Mouse (Mus musculus) gastrocnemius, adult 18-20 months (tissue): Measurements from ENCODE around the gene Olfr1209. TPM values are rescaled to one million over a fixed set of nuclear protein-coding genes. Genes with fewer than 3 reads are reported as not detected.

Experiments
- DNase-seq: peaks from one replicate; pipeline ENCODE4 v3.0.0; 2021; ENCODE audit warnings: low spot score
- long read RNA-seq, 2 experiments: library from polyadenylated mRNA; stranded (forward); transcript quantifications; one replicate each; pipeline ENCODE4 v2.0.0; 2021
- total RNA-seq, 2 experiments: library from RNA; stranded (reverse); gene quantifications; 2 replicates each; pipeline ENCODE4 v1.2.3; 2021

Olfr1209 gene
- total RNA-seq: not detected
- long read RNA-seq, experiment 1: 0 reads
- long read RNA-seq, experiment 2: 0 reads

DNA sequence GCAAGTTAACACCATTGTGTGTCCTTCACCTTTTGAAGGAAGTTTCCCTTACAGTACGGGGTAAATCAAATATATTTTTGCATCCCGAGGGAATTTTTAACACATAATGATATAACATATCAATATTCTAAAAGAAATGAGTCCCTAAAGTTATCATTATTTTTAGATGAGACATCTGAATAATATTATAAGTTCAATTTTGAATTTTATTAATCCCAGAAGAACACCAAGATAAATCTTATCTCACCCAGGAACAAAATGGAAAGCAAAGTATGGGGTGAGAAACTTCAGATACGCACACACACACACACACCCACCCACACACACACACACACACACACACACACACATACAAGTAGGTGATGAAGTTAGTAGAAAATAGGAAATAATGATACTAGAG lies at the start of gene Olfr1209:
Gene Olfr1209 (minus strand): TSS at position 101 of the 400 bp plus-strand sequence.
- DNase-seq: no peak

DNA sequence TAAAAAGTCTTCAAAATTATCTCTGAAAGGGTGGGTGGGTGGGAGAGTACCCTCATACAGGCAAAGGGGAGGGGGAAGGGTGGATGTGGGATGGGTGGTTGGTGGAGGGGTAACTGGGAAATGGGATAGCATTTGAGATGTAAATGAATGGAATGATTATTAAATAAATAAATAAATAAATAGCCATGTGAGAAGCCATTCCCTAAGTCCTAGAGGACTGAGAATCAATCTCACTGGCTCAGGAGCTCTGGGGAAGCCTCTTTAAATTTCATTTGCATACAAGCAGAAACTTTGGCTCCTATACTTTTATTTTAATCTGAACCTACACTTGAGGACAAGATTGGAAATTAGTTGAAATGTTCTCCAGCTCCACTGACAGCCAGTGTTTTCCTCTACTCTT lies 38.7 kb upstream of the Olfr1209 start, which contains the start of gene Olfr1212:
Gene Olfr1212 (plus strand): TSS at position 301 of the 400 bp plus-strand sequence.
- no peak for DNase-seq

DNA sequence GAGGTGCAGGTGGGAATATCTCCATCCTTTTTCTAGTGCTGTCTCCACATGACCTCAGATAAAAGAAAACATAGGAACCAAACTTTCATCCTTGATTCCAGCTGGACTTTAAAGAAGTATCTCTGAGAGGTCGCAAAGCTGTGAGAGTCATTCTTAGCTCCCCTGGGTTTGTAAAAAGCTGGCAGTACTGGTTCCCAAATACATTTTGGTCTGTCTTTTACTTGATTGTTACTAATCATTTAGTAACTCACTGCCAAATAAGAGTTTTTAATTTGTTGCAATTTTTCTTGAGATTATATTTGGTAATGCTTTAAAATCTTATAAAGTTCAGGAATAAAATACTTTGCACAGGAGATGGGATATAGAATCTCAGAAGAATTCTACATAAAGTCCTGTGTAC lies 23.1 kb upstream of the Olfr1209 start, which contains the start of gene Olfr1211:
Gene Olfr1211 (minus strand): TSS at position 101 of the 400 bp plus-strand sequence.
- DNase-seq: no peak

DNA sequence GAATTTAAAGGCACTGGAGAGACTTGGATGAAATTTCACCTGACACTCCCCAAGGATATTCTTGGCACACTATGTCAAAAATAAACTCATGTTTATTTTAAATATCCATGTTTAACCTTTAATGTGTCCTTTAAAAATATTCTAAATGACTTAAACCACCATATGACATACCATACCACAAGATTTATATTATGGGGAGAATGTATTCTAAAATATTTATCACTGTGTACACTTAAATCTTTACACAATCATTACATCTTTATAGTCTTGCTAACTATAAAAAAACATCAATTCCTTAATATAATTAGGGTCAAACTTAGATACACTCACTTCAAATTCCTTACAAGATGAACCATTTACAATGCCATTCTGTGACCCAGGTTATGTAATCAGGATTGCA lies 12.7 kb downstream of the Olfr1209 start, which contains the start of gene Olfr1208:
Gene Olfr1208 (minus strand): TSS at position 101 of the 400 bp plus-strand sequence.
- DNase-seq: no peak

DNA sequence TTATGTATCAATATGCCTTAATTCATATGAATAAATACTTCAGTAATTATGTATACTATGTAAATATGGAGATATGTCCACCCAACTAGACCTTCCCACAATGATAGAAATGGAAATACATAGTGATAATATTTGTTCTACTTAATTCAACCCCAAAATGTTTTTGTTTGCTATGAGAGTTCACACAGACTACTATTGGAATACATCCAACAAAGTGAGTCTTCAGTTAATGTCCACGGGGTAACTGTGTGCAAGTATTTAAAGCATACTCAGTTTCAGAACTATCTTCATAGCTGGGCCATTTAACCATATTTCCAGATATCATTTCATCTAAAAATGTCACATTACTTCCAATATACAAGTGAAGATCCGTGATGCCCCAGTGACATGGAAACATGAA lies 52.0 kb downstream of the Olfr1209 start, which contains the start of gene Olfr1206:
Gene Olfr1206 (plus strand): TSS at position 301 of the 400 bp plus-strand sequence.
- no peak for DNase-seq

Other genes starting within 250 kb of the Olfr1209 start
- gene Olfr1193, start 239.5 kb downstream of the Olfr1209 start, total RNA-seq: not detected
- not detected for gene Olfr1195, start 226.0 kb downstream of the Olfr1209 start, total RNA-seq
- not detected for gene Olfr1196, start 210.6 kb downstream of the Olfr1209 start, total RNA-seq
- not detected for gene Olfr1197, start 182.8 kb downstream of the Olfr1209 start, total RNA-seq
- gene Olfr1198, start 163.8 kb downstream of the Olfr1209 start, total RNA-seq: not detected
- not detected for gene Olfr1199, start 154.7 kb downstream of the Olfr1209 start, total RNA-seq
- gene Olfr1200, start 144.7 kb downstream of the Olfr1209 start, total RNA-seq: not detected
- gene Olfr1201, start 122.1 kb downstream of the Olfr1209 start, total RNA-seq: not detected
- not detected for gene Olfr1202, start 100.7 kb downstream of the Olfr1209 start, total RNA-seq
- not detected for gene Olfr1205, start 85.4 kb downstream of the Olfr1209 start, total RNA-seq
- gene Olfr1204, start 65.9 kb downstream of the Olfr1209 start, total RNA-seq: not detected
- not detected for gene Olfr1206, start 51.9 kb downstream of the Olfr1209 start, total RNA-seq
- not detected for gene Olfr1208, start 12.8 kb downstream of the Olfr1209 start, total RNA-seq
- gene Olfr1211, start 23.0 kb upstream of the Olfr1209 start, total RNA-seq: not detected
- not detected for gene Olfr1212, start 38.8 kb upstream of the Olfr1209 start, total RNA-seq
- not detected for gene Gm13762, start 65.1 kb upstream of the Olfr1209 start, total RNA-seq
- not detected for gene Olfr1214, start 77.5 kb upstream of the Olfr1209 start, total RNA-seq
- not detected for gene Olfr1215, start 91.8 kb upstream of the Olfr1209 start, total RNA-seq
- not detected for gene Olfr1216, start 103.2 kb upstream of the Olfr1209 start, total RNA-seq
- not detected for gene Olfr1217, start 116.9 kb upstream of the Olfr1209 start, total RNA-seq
- gene Olfr1218, start 146.0 kb upstream of the Olfr1209 start, total RNA-seq: not detected
- gene Olfr1219, start 168.4 kb upstream of the Olfr1209 start, total RNA-seq: not detected
- not detected for gene Olfr1220, start 191.7 kb upstream of the Olfr1209 start, total RNA-seq
- not detected for gene Olfr1221, start 202.1 kb upstream of the Olfr1209 start, total RNA-seq
- not detected for gene Olfr1222, start 217.9 kb upstream of the Olfr1209 start, total RNA-seq
- gene Olfr1223, start 236.4 kb upstream of the Olfr1209 start, total RNA-seq: not detected
- not detected for gene Olfr1224-ps1, start 248.9 kb upstream of the Olfr1209 start, total RNA-seq